Mouse (Mus musculus): ENCODE data around the gene Gsto1. TPM values are rescaled to one million over a fixed set of nuclear protein-coding genes. Genes with fewer than 3 reads are reported as not detected.
A peak's percentile ranks its signal among the peaks of the same experiment; 100 is the strongest.

Gsto1 gene
- polyA plus RNA-seq, 1 experiment from 2014 or later: 123 TPM

- Histone ChIP-seq H3K4me1 (peaks cover 11% of the 10 kb centered on the region), H3K36me3 (peaks cover 51% of the 10 kb centered on the region), H3K9me3 (replicated peaks) (no peaks in the 10 kb centered on the region), H3K27ac (no peak overlapping the region), H3K9ac (no peak overlapping the region), H3K27me3 (replicated peaks) (no peaks in the 10 kb centered on the region), H3K4me2 (no peak overlapping the region), H3K4me3 (no peak overlapping the region)
- ATAC-seq: no peak
- 71% methylated on average over 3 of the region's 3 CpGs for WGBS (ENCODE audit: insufficient replicate concordance)
These were observed 7.8 kb downstream of the Gsto1 start for GRCm38 (mm10) chr19:47862581-47862980.

DNA sequence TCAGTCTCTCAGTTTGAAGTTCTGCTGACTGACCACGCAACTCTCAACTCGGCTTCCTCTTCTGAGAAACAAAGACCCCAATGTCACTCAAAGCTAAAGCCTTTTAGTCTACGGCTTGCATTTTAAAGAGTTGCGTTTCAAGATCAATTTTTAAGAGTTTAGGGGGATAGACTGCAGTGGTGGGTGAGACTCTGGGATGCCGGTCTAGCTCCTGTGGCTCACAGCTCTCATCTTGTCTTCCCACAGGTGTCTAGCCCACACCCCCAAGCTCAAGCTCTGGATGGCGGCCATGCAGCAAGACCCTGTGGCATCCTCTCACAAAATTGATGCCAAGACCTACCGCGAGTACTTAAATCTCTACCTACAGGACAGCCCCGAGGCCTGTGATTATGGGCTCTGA is 9.3 kb downstream of the Gsto1 start:
- no peak overlapping the region for H3K4me3 ChIP-seq
- no peaks in the 10 kb centered on the region for H3K9me3 ChIP-seq (replicated peaks)
- H3K27me3 ChIP-seq (replicated peaks): peaks cover 3% of the 10 kb centered on the region
- ATAC-seq: no peak
- peaks cover 38% of the 10 kb centered on the region for H3K36me3 ChIP-seq
- no peak overlapping the region for H3K4me2 ChIP-seq
- no peak overlapping the region for H3K27ac ChIP-seq
- H3K9ac ChIP-seq: no peak overlapping the region
- 87% methylated on average over 9 of the region's 9 CpGs for WGBS (ENCODE audit: insufficient replicate concordance)
- peaks cover 11% of the 10 kb centered on the region for H3K4me1 ChIP-seq

GRCm38 (mm10) chr19:47864721-47865120 is 10.0 kb downstream of the Gsto1 start:
- no peak for ATAC-seq
- Histone ChIP-seq H3K9me3 (replicated peaks) (no peaks in the 10 kb centered on the region), H3K4me3 (peak overlapping the region; percentile 72), H3K4me1 (peaks cover 11% of the 10 kb centered on the region), H3K27me3 (replicated peaks) (peaks cover 6% of the 10 kb centered on the region), H3K9ac (peak overlapping the region; percentile 65; the same call in 1 of the 2 replicates), H3K4me2 (peak overlapping the region; percentile 82), H3K27ac (no peak overlapping the region), H3K36me3 (peaks cover 32% of the 10 kb centered on the region)
- WGBS (ENCODE audit: insufficient replicate concordance): 81% methylated on average over 7 of the region's 7 CpGs

DNA sequence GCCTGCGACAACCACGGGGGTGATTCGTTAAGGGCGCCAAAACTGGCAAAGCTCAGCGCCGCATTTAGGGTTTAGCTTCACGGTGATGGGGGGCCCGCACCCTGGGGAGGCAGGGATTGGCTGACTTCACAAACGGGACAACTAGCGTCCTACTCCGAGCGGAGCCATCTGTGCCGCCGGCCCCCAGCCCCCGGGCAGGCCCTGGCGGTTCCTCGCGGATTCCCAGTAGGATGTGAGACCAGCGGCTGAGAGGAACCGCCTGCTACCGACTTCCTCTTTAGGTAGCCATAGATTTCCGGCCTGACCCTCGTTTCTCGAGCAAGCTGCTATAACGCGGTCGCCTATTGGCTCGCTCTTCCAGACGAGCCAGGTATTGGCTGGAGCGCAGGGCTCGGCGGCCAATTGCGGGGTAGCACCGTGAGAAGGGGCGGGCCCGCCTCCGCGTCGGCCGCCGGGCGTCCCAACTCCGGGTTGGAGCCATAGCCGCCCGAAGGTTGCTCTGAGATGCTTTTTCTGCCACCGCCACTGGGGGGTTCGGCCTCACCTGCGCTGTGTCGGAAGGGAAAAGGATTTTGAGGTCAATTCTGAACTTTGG is 10.7 kb downstream of the Gsto1 start, which contains the start of gene Gsto2:
Gsto2 (plus strand) TSS at position 182 of the 595 bp plus-strand sequence.
- WGBS (ENCODE audit: insufficient replicate concordance): under 1% methylated on average over 49 of the region's 49 CpGs
- Histone ChIP-seq H3K4me2 (peak within 1 kb of the TSS; percentile 82), H3K36me3 (peaks cover 25% of the 10 kb centered on the region), H3K4me3 (peak within 1 kb of the TSS; percentile 72), H3K27ac (peak within 1 kb of the TSS; percentile 65), H3K9ac (peak within 1 kb of the TSS; percentile 65), H3K4me1 (peaks cover 11% of the 10 kb centered on the region), H3K9me3 (replicated peaks) (no peaks in the 10 kb centered on the region), H3K27me3 (replicated peaks) (peaks cover 12% of the 10 kb centered on the region)
- peak; percentile 100 for ATAC-seq

DNA sequence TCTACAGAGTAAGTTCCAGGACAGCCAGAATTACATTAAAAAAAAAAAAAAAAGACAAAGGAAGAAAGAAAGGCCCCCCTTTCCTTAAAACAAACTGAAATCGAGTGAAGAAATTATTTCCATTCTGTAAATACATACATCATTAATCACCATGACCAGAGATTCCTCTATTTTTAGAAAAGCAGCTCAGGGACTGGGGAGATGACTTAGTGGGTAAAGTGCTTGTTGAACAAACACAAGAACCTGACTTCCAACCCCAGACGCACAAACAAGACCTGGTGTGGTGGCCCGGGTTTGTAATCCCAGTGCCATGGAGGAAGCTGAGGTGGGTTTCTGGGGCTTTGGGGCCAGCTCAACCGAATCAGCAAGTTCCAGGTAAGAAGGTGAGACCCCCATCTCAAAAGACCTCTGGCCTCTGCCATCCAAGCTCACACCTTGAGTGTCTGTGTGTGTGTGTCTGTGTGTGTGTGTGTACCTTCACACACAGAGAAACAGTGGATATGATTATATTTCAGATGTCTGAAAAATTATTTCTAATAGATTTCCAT is 12.9 kb downstream of the Gsto1 start:
- no peak overlapping the region for H3K9ac ChIP-seq
- H3K36me3 ChIP-seq: peaks cover 14% of the 10 kb centered on the region; the same call in 1 of the 2 replicates
- peaks cover 11% of the 10 kb centered on the region for H3K4me1 ChIP-seq
- peaks cover 18% of the 10 kb centered on the region for H3K27me3 ChIP-seq (replicated peaks)
- H3K27ac ChIP-seq: no peak overlapping the region
- 59% methylated on average over 4 of the region's 4 CpGs for WGBS (ENCODE audit: insufficient replicate concordance)
- ATAC-seq: no peak
- H3K9me3 ChIP-seq (replicated peaks): no peaks in the 10 kb centered on the region
- H3K4me2 ChIP-seq: no peak overlapping the region
- H3K4me3 ChIP-seq: no peak overlapping the region

- Histone ChIP-seq H3K4me1 (peaks cover 11% of the 10 kb centered on the region), H3K4me2 (no peak overlapping the region), H3K4me3 (no peak overlapping the region), H3K27me3 (replicated peaks) (peaks cover 20% of the 10 kb centered on the region), H3K27ac (no peak overlapping the region), H3K9ac (no peak overlapping the region), H3K9me3 (replicated peaks) (no peaks in the 10 kb centered on the region), H3K36me3 (peaks cover 5% of the 10 kb centered on the region; the same call in 1 of the 2 replicates)
- ATAC-seq: no peak
- 53% methylated on average over 4 of the region's 4 CpGs for WGBS (ENCODE audit: insufficient replicate concordance)
These were observed 14.2 kb downstream of the Gsto1 start for GRCm38 (mm10) chr19:47868951-47869350.

DNA sequence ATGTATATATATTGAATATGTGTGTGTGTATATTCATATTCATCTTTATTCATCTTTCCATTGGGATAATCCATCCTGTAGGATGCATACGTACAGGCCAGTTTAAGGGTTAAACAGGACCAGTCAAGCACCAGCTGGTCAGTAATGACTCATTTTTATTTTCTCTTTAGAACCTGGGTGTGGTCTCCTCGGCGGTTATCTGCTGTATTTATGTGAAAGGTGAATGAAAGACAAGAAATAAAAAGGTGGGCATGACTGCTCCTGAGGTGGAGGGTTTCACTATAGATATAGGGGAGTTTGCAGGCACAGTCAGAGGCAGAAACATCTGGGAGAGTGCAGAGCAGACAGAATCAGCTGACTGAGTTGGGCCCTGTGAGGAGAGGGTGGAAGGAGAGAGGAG is 14.7 kb downstream of the Gsto1 start:
- Histone ChIP-seq H3K36me3 (no peaks in the 10 kb centered on the region), H3K27me3 (replicated peaks) (peaks cover 25% of the 10 kb centered on the region), H3K9me3 (replicated peaks) (no peaks in the 10 kb centered on the region), H3K27ac (no peak overlapping the region), H3K9ac (no peak overlapping the region), H3K4me2 (no peak overlapping the region), H3K4me1 (peaks cover 11% of the 10 kb centered on the region), H3K4me3 (no peak overlapping the region)
- WGBS (ENCODE audit: insufficient replicate concordance): 49% methylated on average over 3 of the region's 3 CpGs
- no peak for ATAC-seq

- peaks cover 29% of the 10 kb centered on the region for H3K27me3 ChIP-seq (replicated peaks)
- WGBS (ENCODE audit: insufficient replicate concordance): 68% methylated on average over 7 of the region's 7 CpGs
- ATAC-seq: no peak
- no peaks in the 10 kb centered on the region for H3K9me3 ChIP-seq (replicated peaks)
- peaks cover 4% of the 10 kb centered on the region; the same call in 1 of the 2 replicates for H3K4me1 ChIP-seq
- H3K9ac ChIP-seq: no peak overlapping the region
- no peak overlapping the region for H3K4me3 ChIP-seq
- no peaks in the 10 kb centered on the region for H3K36me3 ChIP-seq
- no peak overlapping the region for H3K27ac ChIP-seq
- no peak overlapping the region for H3K4me2 ChIP-seq
These were observed 15.4 kb downstream of the Gsto1 start for GRCm38 (mm10) chr19:47870102-47870666.

DNA sequence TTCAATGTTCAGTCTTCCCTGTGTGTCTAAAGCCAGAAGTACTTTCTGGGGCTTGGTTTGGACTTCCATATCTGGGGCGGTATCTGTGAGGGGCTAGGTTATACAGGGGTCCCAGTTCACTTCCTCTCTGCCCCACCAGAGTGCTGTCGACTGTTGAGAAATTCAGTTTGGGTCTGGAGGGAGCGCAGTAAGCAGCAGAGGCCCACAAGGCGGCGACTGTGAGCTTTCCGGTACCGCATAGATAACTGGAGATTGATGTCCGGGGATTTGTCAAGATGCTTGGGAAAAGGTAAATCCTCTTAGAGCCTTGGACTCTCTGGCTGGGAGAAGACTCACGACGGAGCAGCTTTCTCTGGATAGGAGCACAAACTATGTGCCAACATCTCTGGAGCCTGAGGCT is 16.7 kb downstream of the Gsto1 start:
- Histone ChIP-seq H3K9ac (no peak overlapping the region), H3K4me3 (no peak overlapping the region), H3K27ac (no peak overlapping the region), H3K9me3 (replicated peaks) (no peaks in the 10 kb centered on the region), H3K36me3 (no peaks in the 10 kb centered on the region), H3K4me1 (no peaks in the 10 kb centered on the region), H3K4me2 (no peak overlapping the region), H3K27me3 (replicated peaks) (peaks cover 42% of the 10 kb centered on the region)
- no peak for ATAC-seq
- WGBS (ENCODE audit: insufficient replicate concordance): 28% methylated on average over 10 of the region's 10 CpGs

DNA sequence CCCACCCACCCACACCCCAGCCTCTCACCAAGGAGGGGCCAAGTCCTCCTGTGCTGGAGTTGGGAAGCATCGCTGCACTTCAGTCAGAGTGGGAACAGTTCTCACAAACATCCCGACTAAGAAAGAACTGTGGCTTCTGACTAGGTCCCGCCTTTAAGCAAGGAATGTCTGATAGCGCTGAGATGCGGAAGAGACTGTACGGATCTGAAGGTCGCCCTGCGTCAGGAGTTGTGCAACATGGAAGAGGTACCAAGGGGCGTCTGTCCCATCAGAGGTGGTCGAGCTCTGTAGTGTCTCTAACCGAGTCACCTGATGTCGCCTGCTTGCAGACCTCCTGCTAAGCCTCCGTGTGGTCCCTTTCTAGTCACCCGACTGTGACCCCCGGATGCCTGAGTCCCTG is 21.5 kb downstream of the Gsto1 start:
- Histone ChIP-seq H3K4me3 (no peak overlapping the region), H3K36me3 (no peaks in the 10 kb centered on the region), H3K27ac (no peak overlapping the region), H3K4me1 (no peaks in the 10 kb centered on the region), H3K9ac (no peak overlapping the region), H3K27me3 (replicated peaks) (peaks cover 34% of the 10 kb centered on the region), H3K4me2 (no peak overlapping the region), H3K9me3 (replicated peaks) (no peaks in the 10 kb centered on the region)
- WGBS (ENCODE audit: insufficient replicate concordance): 59% methylated on average over 15 of the region's 15 CpGs
- ATAC-seq: no peak

DNA sequence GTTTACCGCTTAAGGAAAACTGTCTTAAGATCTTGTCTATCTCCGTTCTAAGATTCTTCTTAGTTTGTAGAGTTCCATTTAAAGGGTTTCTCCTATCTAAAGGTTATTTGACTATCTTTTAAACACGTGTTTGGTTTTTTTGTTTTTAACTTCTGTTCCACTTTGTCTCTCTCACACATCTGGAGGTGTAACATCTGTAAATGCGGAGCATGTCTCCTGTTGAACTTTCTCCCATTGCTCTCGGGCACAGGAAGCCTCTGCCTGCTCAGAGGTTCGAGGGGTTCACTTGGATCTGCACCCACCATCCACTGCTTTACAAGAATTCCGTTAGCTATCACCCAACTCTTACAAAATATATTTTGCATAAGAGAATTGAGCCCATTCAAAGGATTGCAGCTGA is 26.8 kb downstream of the Gsto1 start:
- no peak for ATAC-seq
- WGBS (ENCODE audit: insufficient replicate concordance): 62% methylated on average over 7 of the region's 7 CpGs
- Histone ChIP-seq H3K4me3 (no peak overlapping the region), H3K36me3 (no peaks in the 10 kb centered on the region), H3K9ac (no peak overlapping the region), H3K27ac (no peak overlapping the region), H3K27me3 (replicated peaks) (peaks cover 6% of the 10 kb centered on the region), H3K4me2 (no peak overlapping the region), H3K9me3 (replicated peaks) (no peaks in the 10 kb centered on the region), H3K4me1 (peaks cover 14% of the 10 kb centered on the region; the same call in 1 of the 2 replicates)

- no peaks in the 10 kb centered on the region for H3K36me3 ChIP-seq
- H3K9ac ChIP-seq: no peak overlapping the region
- no peak overlapping the region for H3K4me3 ChIP-seq
- H3K4me1 ChIP-seq: peaks cover 14% of the 10 kb centered on the region; the same call in 1 of the 2 replicates
- H3K4me2 ChIP-seq: no peak overlapping the region
- ATAC-seq: peak; percentile 49; the same call in 1 of the 2 replicates
- H3K27ac ChIP-seq: no peak overlapping the region
- peaks cover 3% of the 10 kb centered on the region; the same call in 1 of the 2 replicates for H3K27me3 ChIP-seq (replicated peaks)
- WGBS (ENCODE audit: insufficient replicate concordance): 18% methylated on average over 11 of the region's 11 CpGs
- no peaks in the 10 kb centered on the region for H3K9me3 ChIP-seq (replicated peaks)
These were observed 27.5 kb downstream of the Gsto1 start for GRCm38 (mm10) chr19:47882151-47882881.
